Mouse (Mus musculus) ES-E14 (cell line): Measurements from ENCODE around the gene Fam189a1.

Experiments
- CHD2 ChIP-seq: IDR thresholded peaks from 2 replicates; pipeline ENCODE4 v1.6.1; 2014; ENCODE audit warnings: mild to moderate bottlenecking, low read depth, low read length, inconsistent platforms
- HCFC1 ChIP-seq: IDR thresholded peaks from 2 replicates; pipeline ENCODE4 v1.6.1; 2012; ENCODE audit warnings: low read length, inconsistent platforms, borderline replicate concordance; ENCODE audit not compliant: insufficient read depth
- MAFK ChIP-seq: IDR thresholded peaks from 2 replicates; pipeline ENCODE4 v1.6.1; 2014; ENCODE audit warnings: mild to moderate bottlenecking, low read depth, low read length, inconsistent platforms; ENCODE audit not compliant: insufficient read depth
- ZC3H11A ChIP-seq: IDR thresholded peaks from 2 replicates; pipeline ENCODE4 v1.6.1; 2012; ENCODE audit warnings: low read depth, mild to moderate bottlenecking, inconsistent platforms, low read length, borderline replicate concordance
- ZNF384 ChIP-seq: IDR thresholded peaks from 2 replicates; pipeline ENCODE4 v1.6.1; 2012; ENCODE audit warnings: low read depth, low read length, inconsistent platforms

DNA sequence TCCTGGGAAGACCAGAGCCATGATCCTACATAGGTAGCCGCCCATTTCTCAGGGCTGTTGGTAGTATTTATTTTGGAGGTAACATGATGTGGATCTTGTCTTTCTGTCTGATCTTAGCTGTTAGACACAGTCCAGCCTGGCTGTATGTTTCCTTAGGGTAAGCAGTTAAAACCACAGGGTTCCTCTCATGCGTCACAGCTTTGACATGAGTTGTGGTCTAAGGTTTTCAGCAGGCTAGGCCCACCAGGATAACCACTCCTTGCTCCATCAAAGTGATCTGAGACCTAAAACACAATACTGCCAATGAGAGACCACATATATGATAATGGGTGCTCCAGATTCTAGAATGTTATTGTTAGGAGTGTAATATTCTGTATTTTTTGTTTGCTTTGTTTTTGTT lies 168.4 kb downstream of the Fam189a1 start:
- TF ChIP-seq ZC3H11A (no peak), CHD2 (no peak), ZNF384 (no peak), HCFC1 (no peak), MAFK (no peak)
